Mouse (Mus musculus): ENCODE results near the gene Negr1. TPM values are rescaled to one million over a fixed set of nuclear protein-coding genes. Genes with fewer than 3 reads are reported as not detected.

Gene Negr1
- total and polyA plus RNA-seq, 3 experiments, result 0.16 TPM; not detected in 2

DNA sequence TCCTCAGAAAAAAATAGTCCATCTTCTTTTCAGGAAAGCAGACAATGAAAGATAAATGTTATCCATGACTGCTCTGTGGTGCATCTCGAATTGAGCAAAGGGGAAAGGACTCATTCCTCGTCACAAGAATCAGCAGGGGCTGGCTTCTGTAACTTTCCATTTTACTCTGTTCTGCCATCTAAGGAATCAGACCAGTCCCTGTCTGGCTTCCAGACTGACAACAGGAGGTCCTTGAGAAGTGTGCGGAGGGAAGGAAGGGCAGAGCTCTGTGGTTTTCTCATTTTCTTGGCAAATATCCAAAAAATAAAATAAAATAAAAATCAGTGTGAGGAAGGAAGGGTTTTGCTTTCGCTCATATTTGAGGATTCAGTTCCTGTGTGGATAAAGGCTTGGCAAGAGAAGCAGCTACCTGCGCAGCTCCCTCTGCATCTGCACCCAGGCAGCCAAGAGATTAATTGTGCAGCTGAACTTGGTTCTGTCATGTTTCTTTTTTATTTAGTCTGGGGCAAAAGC, 373.2 kb downstream of the Negr1 start:
- Histone ChIP-seq H3K9me3 (replicated peaks) (0 out of 2 replicates have a peak, but pooled peaks cover 5% of the 10 kb centered on the region), H3K36me3 (replicated peaks) (no peaks in the 10 kb centered on the region), H3K4me3 (ENCODE audit: low read depth, low read length) (no peak overlapping the region), H3K27me3 (ENCODE audit: insufficient read depth, low read length) (no peaks in the 10 kb centered on the region), H3K4me1 (ENCODE audit: insufficient read depth, low read depth, low read length) (no peaks in the 10 kb centered on the region)
- ATAC-seq (ENCODE audit: extremely low read depth, insufficient number of reproducible peaks, low FRiP score, poor library complexity, severe bottlenecking) (no peak), DNase-seq (ENCODE audit: low spot score) (no peak)
- no peak for TF ChIP-seq GATA1 (IDR thresholded peaks at IDR 0.05; ENCODE audit: borderline replicate concordance, low read length)
- TF ChIP-seq POLR2AphosphoS5 (IDR thresholded peaks at IDR 0.05; ENCODE audit: insufficient replicate concordance, low read depth, low read length), result no peak
- TF ChIP-seq TAL1 (conservative IDR thresholded peaks at IDR 0.05; ENCODE audit: low read depth, low read length), result no peak
- no peak for TF ChIP-seq CTCF (IDR thresholded peaks at IDR 0.05; ENCODE audit: low read depth, low read length)
- no peak for TF ChIP-seq GATA2 (IDR thresholded peaks at IDR 0.05; ENCODE audit: borderline replicate concordance, low read depth, low read length)

DNA sequence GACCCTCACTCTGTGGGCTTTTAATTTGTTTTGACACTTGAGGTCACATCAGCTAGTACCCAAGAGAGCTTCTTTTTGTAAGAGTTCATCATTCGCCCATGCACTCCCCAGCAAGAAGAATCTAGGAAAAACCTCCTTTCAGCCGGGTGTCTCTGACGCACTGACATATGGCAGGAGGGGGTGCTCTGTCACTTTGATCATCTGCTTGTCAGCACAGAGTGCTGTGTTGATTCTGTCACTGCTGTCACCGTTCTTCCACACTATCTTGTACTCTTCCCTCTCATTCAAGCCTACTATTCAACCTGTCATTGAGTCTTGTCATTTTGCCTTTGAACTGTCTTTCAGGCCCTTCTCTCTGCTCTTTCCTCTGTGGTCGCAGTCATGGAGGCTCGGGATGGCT, 385.8 kb downstream of the Negr1 start:
- DNase-seq (ENCODE audit: low spot score) (no peak), ATAC-seq (ENCODE audit: extremely low read depth, insufficient number of reproducible peaks, low FRiP score, poor library complexity, severe bottlenecking) (no peak)
- H3K36me3 ChIP-seq (replicated peaks), result no peaks in the 10 kb centered on the region
- H3K4me3 ChIP-seq (ENCODE audit: low read depth, low read length), result no peak overlapping the region
- TF ChIP-seq POLR2AphosphoS5 (IDR thresholded peaks at IDR 0.05; ENCODE audit: insufficient replicate concordance, low read depth, low read length) (no peak), TAL1 (conservative IDR thresholded peaks at IDR 0.05; ENCODE audit: low read depth, low read length) (no peak), GATA1 (IDR thresholded peaks at IDR 0.05; ENCODE audit: borderline replicate concordance, low read length) (no peak), CTCF (IDR thresholded peaks at IDR 0.05; ENCODE audit: low read depth, low read length) (no peak), GATA2 (IDR thresholded peaks at IDR 0.05; ENCODE audit: borderline replicate concordance, low read depth, low read length) (no peak)
- H3K9me3 ChIP-seq (replicated peaks), result peaks cover 15% of the 10 kb centered on the region
- H3K4me1 ChIP-seq (ENCODE audit: insufficient read depth, low read depth, low read length), result no peaks in the 10 kb centered on the region
- no peaks in the 10 kb centered on the region for H3K27me3 ChIP-seq (ENCODE audit: insufficient read depth, low read length)

DNA sequence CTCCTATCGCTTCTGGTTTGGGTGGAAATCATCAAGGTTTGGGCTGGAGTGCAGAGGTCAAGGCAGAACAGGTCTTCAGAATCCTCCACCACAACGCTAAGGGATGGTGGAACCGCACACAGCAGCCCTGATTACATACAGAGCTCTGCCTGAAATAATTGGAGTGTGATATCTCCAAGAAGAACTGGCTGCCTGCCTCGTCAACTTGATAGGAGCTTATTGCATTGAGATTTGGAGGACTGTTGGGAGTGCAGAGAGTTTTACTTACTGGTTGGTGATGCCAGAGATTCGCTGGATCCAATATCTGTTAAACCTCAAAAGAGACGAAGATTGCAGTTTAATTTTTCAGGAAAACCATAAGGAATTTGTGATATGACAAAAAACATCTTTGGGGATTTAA, 391.4 kb downstream of the Negr1 start:
- TF ChIP-seq TAL1 (conservative IDR thresholded peaks at IDR 0.05; ENCODE audit: low read depth, low read length), result no peak
- TF ChIP-seq POLR2AphosphoS5 (IDR thresholded peaks at IDR 0.05; ENCODE audit: insufficient replicate concordance, low read depth, low read length), result no peak
- TF ChIP-seq CTCF (IDR thresholded peaks at IDR 0.05; ENCODE audit: low read depth, low read length), result no peak
- TF ChIP-seq GATA1 (IDR thresholded peaks at IDR 0.05; ENCODE audit: borderline replicate concordance, low read length), result no peak
- H3K4me1 ChIP-seq (ENCODE audit: insufficient read depth, low read depth, low read length), result no peaks in the 10 kb centered on the region
- ATAC-seq (ENCODE audit: extremely low read depth, insufficient number of reproducible peaks, low FRiP score, poor library complexity, severe bottlenecking) (no peak), DNase-seq (ENCODE audit: low spot score) (no peak)
- H3K9me3 ChIP-seq (replicated peaks), result peaks cover 14% of the 10 kb centered on the region
- no peaks in the 10 kb centered on the region for H3K27me3 ChIP-seq (ENCODE audit: insufficient read depth, low read length)
- no peak overlapping the region for H3K4me3 ChIP-seq (ENCODE audit: low read depth, low read length)
- no peaks in the 10 kb centered on the region for H3K36me3 ChIP-seq (replicated peaks)

DNA sequence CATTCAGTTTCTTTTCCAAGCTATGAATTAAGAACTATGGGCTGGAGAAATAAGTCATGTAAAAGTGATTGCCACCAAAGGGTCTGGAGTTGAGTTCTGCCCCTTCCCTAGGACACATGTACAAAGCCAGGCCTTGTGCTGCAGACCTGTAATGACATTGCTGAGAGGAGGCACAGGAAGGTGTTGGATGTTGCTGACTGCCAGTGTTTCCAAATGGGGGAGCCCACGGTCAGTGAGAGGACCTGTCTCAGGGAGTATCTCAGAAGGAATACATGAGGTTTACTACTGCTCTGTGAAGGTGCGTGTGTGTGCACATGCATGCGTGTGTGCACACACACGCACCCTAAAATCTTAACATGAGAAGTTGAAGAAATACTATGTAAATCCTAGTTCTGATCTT, 393.5 kb downstream of the Negr1 start:
- ATAC-seq (ENCODE audit: extremely low read depth, insufficient number of reproducible peaks, low FRiP score, poor library complexity, severe bottlenecking) (no peak), DNase-seq (ENCODE audit: low spot score) (no peak)
- TF ChIP-seq CTCF (IDR thresholded peaks at IDR 0.05; ENCODE audit: low read depth, low read length) (no peak), TAL1 (conservative IDR thresholded peaks at IDR 0.05; ENCODE audit: low read depth, low read length) (no peak), POLR2AphosphoS5 (IDR thresholded peaks at IDR 0.05; ENCODE audit: insufficient replicate concordance, low read depth, low read length) (no peak), GATA2 (IDR thresholded peaks at IDR 0.05; ENCODE audit: borderline replicate concordance, low read depth, low read length) (no peak), GATA1 (IDR thresholded peaks at IDR 0.05; ENCODE audit: borderline replicate concordance, low read length) (no peak)
- no peaks in the 10 kb centered on the region for H3K36me3 ChIP-seq (replicated peaks)
- no peaks in the 10 kb centered on the region for H3K27me3 ChIP-seq (ENCODE audit: insufficient read depth, low read length)
- peaks cover 13% of the 10 kb centered on the region; the same call in 1 of the 2 replicates for H3K9me3 ChIP-seq (replicated peaks)
- no peak overlapping the region for H3K4me3 ChIP-seq (ENCODE audit: low read depth, low read length)
- no peaks in the 10 kb centered on the region for H3K4me1 ChIP-seq (ENCODE audit: insufficient read depth, low read depth, low read length)

DNA sequence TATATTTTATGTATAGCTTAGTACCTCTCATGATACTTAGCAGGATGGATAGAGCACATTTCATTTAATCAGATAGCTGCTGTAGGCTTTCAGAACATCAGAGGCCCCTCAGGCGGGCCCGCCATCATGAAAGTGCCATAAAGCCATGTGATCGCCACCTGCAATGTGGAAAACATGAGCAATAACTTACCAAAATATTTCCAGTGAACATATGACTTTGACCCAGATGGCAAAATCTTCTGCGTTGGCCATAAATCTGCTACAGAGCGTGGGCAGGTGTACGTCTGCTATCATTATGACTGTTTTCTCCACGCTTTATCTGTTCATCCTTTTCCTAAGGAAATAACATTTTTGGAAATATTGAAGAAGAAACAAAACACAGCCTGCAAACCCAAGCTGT, 397.0 kb downstream of the Negr1 start:
- Histone ChIP-seq H3K27me3 (ENCODE audit: insufficient read depth, low read length) (no peaks in the 10 kb centered on the region), H3K4me1 (ENCODE audit: insufficient read depth, low read depth, low read length) (no peaks in the 10 kb centered on the region), H3K4me3 (ENCODE audit: low read depth, low read length) (no peak overlapping the region), H3K36me3 (replicated peaks) (no peaks in the 10 kb centered on the region), H3K9me3 (replicated peaks) (peaks cover 7% of the 10 kb centered on the region; the same call in 1 of the 2 replicates)
- ATAC-seq (ENCODE audit: extremely low read depth, insufficient number of reproducible peaks, low FRiP score, poor library complexity, severe bottlenecking) (0 out of 2 replicates have a peak, but pooled peaks have one; percentile 8), DNase-seq (ENCODE audit: low spot score) (no peak)
- TF ChIP-seq POLR2AphosphoS5 (IDR thresholded peaks at IDR 0.05; ENCODE audit: insufficient replicate concordance, low read depth, low read length) (no peak), GATA1 (IDR thresholded peaks at IDR 0.05; ENCODE audit: borderline replicate concordance, low read length) (no peak), TAL1 (conservative IDR thresholded peaks at IDR 0.05; ENCODE audit: low read depth, low read length) (no peak), GATA2 (IDR thresholded peaks at IDR 0.05; ENCODE audit: borderline replicate concordance, low read depth, low read length) (no peak), CTCF (IDR thresholded peaks at IDR 0.05; ENCODE audit: low read depth, low read length) (no peak)

DNA sequence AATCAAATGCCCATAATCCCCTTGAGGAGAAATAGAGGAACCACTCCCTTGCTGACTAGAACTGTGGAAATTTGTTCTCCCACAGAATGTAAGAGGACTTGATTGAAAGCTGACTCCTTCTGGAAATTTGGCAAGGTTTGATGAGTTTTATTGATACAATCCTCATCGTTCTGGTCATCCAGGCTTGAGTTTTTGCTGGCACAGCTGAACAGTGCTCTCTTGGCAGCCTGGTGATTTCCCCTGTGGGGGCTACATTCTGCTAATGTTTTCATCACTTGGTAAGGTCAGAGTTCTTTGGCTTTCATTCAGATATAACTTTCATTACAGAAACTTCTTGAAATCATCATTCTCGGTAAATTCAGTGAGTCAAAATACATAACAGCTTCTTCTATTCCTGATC, 407.2 kb downstream of the Negr1 start:
- H3K27me3 ChIP-seq (ENCODE audit: insufficient read depth, low read length), result no peaks in the 10 kb centered on the region

More for the DNA sequence above, 407.2 kb downstream of the Negr1 start:
- no peaks in the 10 kb centered on the region for H3K4me1 ChIP-seq (ENCODE audit: insufficient read depth, low read depth, low read length)
- H3K36me3 ChIP-seq (replicated peaks), result no peaks in the 10 kb centered on the region
- TF ChIP-seq GATA2 (IDR thresholded peaks at IDR 0.05; ENCODE audit: borderline replicate concordance, low read depth, low read length) (no peak), GATA1 (IDR thresholded peaks at IDR 0.05; ENCODE audit: borderline replicate concordance, low read length) (no peak)
- H3K4me3 ChIP-seq (ENCODE audit: low read depth, low read length), result no peak overlapping the region
- peaks cover 5% of the 10 kb centered on the region for H3K9me3 ChIP-seq (replicated peaks)
- DNase-seq (ENCODE audit: low spot score), result no peak
- ATAC-seq (ENCODE audit: extremely low read depth, insufficient number of reproducible peaks, low FRiP score, poor library complexity, severe bottlenecking), result no peak
